Mouse (Mus musculus) yolk sac, embryonic 10.5 days (tissue): ENCODE data around the gene Sstr5.

Experiments used
- DNase-seq: peaks from one replicate; pipeline ENCODE4 v3.0.0-alpha.2; 2017; ENCODE audit warnings: low spot score

Sstr5 gene

GRCm38 (mm10) chr17:25497013-25497412 is at the start of gene Sstr5:
Gene Sstr5 (minus strand): TSS chr17:25497288.
- peak; percentile 6 for DNase-seq

DNA sequence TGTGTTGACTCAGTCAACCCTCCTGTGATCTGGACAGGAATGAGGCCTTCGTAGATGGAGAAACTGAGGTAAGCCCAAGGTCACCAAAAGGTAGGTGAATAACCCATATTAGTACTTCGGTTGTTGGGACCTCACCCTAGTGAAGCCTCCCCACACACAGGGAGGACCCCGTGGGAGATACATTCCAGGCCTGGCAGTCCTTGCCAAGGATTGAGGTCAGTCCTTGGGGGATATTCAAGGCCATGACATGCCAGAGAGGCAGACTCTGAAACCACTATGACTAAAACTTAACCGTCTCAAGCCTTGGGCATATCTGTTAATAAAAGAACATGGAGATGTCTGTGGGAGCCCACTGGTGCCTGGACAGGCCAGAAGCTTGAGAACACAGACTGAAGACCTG is 44.7 kb upstream of the Sstr5 start:
- DNase-seq = no peak

DNA sequence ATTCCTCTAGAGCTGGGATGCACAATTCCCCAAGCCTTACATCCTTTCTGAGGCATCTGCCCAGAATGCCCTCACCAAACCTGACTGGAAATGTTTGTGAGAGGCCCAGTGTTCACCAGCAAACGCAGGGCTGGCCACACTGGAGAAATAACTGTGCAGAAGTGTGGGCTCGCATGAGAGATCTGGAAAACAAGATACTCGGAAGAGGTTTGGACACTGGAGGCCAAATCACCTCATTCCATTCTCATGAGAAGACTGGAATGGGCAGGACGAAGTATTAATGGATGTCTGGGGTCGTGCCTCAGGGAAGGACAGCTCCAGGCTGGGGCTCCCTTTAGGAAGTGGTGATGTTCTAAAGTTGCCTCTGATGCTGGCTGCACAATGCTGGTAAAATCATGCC is 43.6 kb upstream of the Sstr5 start:
- DNase-seq = no peak

GRCm38 (mm10) chr17:25538945-25539875 is 42.1 kb upstream of the Sstr5 start:
- no peak for DNase-seq

- no peak for DNase-seq
These were observed 33.4 kb upstream of the Sstr5 start for GRCm38 (mm10) chr17:25530357-25531022.

- DNase-seq = no peak
These were observed 25.0 kb upstream of the Sstr5 start for GRCm38 (mm10) chr17:25522080-25522479.

GRCm38 (mm10) chr17:25520492-25520891 is 23.4 kb upstream of the Sstr5 start:
- DNase-seq = no peak

DNA sequence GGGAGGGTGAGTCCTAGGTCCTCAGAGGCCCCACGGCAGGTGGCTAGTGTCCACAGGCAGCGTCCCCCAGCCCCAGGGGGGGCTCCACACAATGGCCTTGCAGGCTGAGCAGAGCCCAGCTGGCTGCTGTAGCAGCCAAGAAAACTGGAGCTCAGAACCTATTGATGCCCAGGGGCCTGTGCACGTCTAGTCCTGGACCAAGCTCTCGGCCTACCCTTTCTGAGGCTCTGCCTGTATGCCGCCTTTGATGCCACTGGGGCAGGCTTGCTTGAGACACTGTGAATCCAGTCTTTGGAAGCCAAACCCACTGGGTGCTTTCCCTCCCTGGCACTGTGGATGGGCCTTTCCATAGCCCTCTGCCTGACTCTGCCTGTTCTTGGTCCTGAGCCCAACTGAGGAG is 22.4 kb upstream of the Sstr5 start:
- DNase-seq = no peak

GRCm38 (mm10) chr17:25518144-25518543 is 21.1 kb upstream of the Sstr5 start:
- DNase-seq = no peak

DNA sequence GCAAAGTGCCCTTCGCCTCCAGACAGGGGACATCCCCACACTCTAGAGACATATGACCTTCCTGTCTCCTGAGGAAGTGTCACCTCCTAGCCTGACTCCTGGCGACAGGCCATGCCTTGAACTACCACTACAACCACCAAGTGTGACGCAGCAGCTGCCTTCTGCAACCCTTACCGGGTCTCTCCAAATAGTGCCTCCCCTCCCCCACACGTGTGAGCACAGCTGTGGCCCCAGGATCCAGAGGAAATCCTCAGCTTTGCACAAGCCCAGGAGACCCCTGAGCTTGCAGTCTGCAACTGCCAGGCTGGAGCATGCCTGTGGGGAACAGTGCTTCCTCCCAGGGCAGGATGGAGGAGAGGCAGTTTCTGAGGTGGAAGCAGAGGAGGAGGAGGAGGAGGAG is 19.2 kb upstream of the Sstr5 start:
- no peak for DNase-seq

DNA sequence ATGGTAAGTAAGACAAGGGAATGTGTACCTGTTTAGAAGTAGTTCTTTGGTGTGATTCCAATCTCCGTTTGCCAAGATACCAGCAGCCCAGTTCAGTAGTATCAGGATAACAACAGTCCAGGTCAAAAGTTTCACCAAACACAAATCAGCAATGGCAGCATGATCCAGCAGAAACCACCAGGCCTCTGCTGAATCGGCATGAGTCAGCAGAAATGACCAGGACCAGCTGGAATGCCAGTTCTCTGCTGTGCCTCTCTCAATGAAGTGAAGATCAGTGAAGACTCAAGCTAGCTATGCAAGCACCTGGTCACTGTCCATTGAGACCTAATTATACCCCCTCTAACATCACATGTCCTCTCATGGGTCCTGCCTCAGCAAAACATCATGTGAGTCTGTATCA is 17.0 kb upstream of the Sstr5 start:
- DNase-seq = no peak

DNA sequence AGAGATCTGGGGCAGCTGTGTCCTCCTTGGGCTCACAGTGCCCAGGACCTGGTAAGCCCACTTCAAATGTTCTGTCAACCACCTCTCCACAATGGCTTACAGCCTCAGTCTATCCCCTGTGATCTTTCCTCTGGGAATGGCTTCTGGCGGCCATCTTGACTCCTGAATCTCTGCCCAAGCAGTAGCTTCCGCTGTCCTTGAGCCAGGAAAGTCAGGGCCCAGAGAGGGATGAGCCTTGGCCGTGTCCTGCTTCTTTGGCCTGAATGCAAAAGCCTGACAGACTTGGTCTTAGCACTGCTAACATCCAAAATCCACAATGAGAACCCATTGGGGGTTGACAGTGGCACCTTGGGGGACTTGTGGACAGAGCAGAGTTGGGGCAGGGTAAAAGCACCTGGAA is 14.8 kb upstream of the Sstr5 start:
- no peak for DNase-seq

DNA sequence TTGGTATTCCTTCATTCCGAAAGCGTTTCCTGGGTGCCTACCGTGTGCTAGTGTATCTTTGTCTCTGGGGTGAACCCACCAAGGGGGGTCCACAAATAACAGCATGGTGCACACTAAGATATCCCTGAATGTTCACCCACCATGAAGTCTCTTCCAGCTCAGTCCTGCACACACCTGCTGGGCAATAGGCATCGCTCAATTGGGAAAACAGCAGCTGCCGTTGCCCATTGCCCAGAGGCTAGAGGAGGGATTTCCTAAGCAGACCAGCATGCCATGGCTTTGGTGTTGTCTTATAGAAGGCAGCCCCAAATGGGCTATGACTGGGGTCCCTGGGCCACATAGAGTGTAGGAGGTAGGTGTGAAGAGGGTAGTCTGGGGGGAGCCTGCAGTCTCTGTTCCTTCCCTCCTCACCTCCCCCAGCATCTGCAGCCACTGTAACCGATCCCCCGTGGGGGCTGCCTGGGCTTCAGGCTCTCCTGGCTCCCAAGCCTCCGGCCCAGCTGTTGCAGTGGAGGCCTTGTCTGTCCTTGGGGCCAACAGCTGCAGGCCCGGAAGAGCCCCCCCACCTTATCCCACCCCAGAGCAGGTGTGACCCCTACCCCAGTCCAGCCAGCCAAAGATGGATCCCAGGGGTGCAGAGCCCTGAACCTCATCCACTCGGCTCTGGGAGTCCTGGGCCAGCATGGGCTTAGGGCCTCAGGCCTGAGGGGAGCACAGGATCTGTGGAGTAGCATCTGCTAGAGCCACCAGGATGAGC is 13.2 kb upstream of the Sstr5 start:
- DNase-seq = no peak

- DNase-seq = no peak
These were observed 11.9 kb upstream of the Sstr5 start for GRCm38 (mm10) chr17:25508860-25509577.

- peak; percentile 48 for DNase-seq
These were observed 10.7 kb upstream of the Sstr5 start for GRCm38 (mm10) chr17:25507799-25508198.

- no peak for DNase-seq
These were observed 5.5 kb upstream of the Sstr5 start for GRCm38 (mm10) chr17:25502599-25502998.

- DNase-seq = no peak
These were observed 15.0 kb downstream of the Sstr5 start for GRCm38 (mm10) chr17:25482092-25482491.

DNA sequence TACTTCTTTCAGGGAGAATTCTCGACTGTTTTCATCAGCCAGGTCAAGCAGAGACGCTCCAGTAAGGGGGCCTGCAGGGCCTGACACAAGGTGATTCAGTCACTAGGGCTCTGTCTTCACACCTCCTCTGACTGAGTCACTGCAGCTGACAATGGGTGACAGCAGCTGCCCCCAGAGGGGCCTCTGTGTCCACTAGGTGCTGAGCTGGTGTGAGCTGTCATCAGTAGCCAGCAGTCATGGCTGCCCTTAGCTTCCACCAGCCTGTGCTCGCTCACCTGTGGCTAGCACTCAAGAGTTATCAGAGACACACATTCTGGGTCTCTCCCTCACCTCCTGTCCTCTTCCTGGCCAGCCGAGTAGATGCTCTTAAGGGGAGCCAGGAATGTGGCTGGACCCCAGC is 16.3 kb downstream of the Sstr5 start:
- DNase-seq = no peak

DNA sequence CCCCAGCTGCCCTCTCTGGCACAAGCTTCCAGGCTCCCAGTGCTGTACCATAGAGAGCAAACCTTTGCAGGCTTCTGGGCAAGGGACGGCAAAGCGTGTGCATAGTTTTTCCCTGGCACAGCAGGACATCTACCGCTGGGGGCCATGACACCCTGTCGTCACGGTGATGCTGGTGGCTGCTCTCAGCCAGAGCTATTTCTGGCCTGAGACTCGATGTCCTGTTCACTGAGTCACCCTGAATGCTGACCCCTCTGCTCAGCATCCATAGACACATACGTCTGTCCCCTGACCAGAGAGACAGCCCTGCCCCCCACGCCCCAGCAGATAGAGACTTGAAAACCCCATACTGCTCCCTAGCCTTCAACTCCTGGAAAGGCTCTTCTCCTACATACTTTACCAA is 16.9 kb downstream of the Sstr5 start:
- no peak for DNase-seq

DNA sequence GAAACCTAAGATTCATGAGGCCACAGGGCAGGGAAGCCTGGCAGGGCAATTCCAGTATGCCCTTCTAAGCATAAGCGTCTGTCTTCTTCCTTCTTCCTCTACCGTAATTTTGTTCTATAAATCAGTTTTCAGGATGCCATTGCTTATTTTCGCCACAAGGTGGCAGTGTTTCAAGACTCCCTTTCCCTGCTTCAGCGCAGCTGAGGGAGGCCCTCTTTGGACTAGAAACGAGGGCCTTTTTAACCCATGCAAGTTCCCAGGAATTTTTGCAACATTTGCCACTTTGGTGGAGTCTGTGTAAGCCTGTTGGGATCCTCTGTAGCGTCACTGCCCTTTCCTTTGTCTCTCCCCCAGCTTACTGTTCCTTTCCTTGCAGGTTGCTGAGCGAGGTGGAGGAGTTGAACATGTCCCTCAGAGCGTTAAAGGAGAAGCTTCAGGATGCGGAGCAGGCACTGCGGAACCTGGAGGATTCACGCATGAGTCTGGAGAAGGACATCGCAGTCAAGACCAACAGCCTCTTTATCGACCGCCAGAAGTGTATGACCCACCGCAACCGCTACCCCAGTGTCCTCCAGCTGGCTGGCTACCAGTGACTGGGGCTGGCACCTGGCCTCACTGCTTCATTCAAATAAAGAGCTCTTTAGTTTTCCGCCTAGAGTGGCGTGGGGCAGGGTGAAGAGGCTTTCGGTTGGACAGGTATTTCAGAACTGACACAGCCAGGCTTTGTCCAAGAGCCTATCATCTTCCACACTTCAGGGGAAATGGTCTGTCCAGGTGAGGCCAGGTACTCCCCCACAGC is 20.9 kb downstream of the Sstr5 start:
- DNase-seq = peak; percentile 28
